Mouse (Mus musculus) Patski (cell line): Measurements from ENCODE around the gene 4921524J17Rik. TPM values are rescaled to one million over a fixed set of nuclear protein-coding genes. Genes with fewer than 3 reads are reported as not detected.

Experiments
- ATAC-seq: fragments of 100-300 bp; one replicate; pipeline ENCODE4 v1.8.0; 2021
- CTCF ChIA-PET: fragments of 350-600 bp; sonication (Branson Sonifier 250); formaldehyde crosslinking; loops from one replicate; lab custom pipeline; 2022; ENCODE audit warnings: inconsistent platforms; lab: Charles Lee
- POLR2A ChIA-PET: fragments of 350-600 bp; sonication (Branson Sonifier 250); formaldehyde crosslinking; loops from one replicate; lab custom pipeline; 2022; ENCODE audit warnings: antibody characterized with exemption, inconsistent platforms; lab: Charles Lee
- DNase-seq: peaks from one replicate; pipeline ENCODE4 v3.0.0-alpha.2; 2011; ENCODE audit warnings: low read depth, low spot score
- H3K27me3 ChIP-seq: fragments of 371-371 bp; one replicate; pipeline ENCODE4 v1.5.1; 2021
- CTCF ChIP-seq: fragments of 100-300 bp; IDR thresholded peaks from one replicate; pipeline ENCODE4 v1.5.1; 2021
- in situ Hi-C: fragments of 300-500 bp; cut with MboI; formaldehyde crosslinking; loops from 3 replicates; pipeline ENCODE4 v1.11.1; 2018; ENCODE audit warnings: low pct_unique_long_range_greater_than_20kb, mixed read lengths
- polyA plus RNA-seq: library from polyadenylated mRNA; unstranded; gene quantifications from one replicate; pipeline ENCODE4 v1.2.3, GENCODE M21; 2021

4921524J17Rik gene
- polyA plus RNA-seq, 1 experiment from 2014 or later, result 25.1 TPM

DNA sequence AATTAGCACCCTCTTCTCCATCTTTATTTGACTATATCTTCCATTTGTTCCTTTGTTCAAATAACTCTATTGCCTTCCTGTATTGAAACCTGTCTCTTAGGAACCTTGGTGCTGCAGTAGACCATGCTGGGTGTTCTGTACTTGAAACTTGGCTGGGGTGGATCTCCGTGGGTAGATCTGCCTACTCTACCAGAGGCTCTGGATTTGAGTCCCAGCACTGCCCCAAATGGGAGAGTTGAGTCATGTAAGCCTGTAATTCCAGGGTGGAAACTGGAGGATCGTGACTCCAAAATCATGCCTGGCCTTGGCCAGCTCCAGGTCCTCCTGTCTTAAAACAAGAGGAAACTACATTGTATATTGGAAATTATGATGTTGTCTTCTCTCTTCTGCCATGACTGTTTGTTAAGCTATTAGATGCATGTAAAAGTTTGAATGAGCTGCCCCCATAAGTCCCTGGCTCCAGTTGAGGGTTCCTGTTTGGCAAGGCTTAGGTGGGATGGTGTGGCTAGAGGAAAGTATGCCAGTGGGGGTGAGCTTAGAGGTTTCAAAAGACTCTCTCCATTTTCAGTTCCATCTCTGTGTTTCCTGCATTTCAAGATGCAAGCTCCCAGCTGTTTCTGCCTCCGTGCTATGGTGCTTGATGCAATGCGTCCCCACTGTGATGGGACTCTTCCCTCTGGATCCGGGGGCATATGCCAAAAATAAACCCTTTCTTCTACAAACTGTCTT is 60.7 kb downstream of the 4921524J17Rik start:
- CTCF ChIA-PET, result no interaction called here
- POLR2A ChIA-PET, result no interaction called here
- no peak for TF ChIP-seq CTCF

GRCm38 (mm10) chr8:85365176-85365575 is 67.5 kb downstream of the 4921524J17Rik start:
- ChIA-PET POLR2A (no interaction called here), CTCF (no interaction called here)
- in situ Hi-C loops, result no loop called here
- no peak for TF ChIP-seq CTCF
- ATAC-seq (no peak), DNase-seq (no peak)
- H3K27me3 ChIP-seq, result no peaks in the 10 kb centered on the region

More for the DNA sequence above, 60.7 kb downstream of the 4921524J17Rik start:
- H3K27me3 ChIP-seq, result no peaks in the 10 kb centered on the region
- no peak for DNase-seq
- ATAC-seq, result no peak
- in situ Hi-C loops, result no loop called here

- POLR2A ChIA-PET, result no interaction called here
- no peaks in the 10 kb centered on the region for H3K27me3 ChIP-seq
- no peak for TF ChIP-seq CTCF
- in situ Hi-C loops, result no loop called here
- DNase-seq, result no peak
- CTCF ChIA-PET, result interaction anchor here (1.6 kb wide), 1 partner anchor 16 kb away, joined by 3 read pairs; no protein-coding TSS in a partner anchor
- ATAC-seq, result no peak
These were observed 68.0 kb downstream of the 4921524J17Rik start for GRCm38 (mm10) chr8:85364628-85365027.

DNA sequence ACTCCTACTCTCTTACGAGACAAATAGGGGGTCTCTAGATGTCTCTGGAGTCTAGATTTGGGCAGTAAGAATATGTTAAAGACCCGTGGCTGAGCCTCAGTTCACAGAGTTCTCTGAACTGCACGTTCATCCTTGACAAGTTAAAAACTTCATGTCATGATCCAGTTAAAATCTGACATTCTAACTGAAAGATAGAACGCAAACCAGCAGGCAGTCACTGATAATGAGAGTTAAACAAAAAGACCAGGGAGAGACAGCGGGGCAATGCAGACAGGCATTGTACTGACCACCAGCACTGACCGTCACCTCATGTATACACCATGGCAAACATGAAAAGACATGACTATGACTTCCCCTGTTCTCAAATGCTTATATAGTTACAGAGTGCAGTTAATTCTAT is 69.2 kb downstream of the 4921524J17Rik start:
- DNase-seq, result no peak
- TF ChIP-seq CTCF, result no peak
- POLR2A ChIA-PET, result no interaction called here
- no peaks in the 10 kb centered on the region for H3K27me3 ChIP-seq
- no peak for ATAC-seq
- CTCF ChIA-PET, result interaction anchor here (1.6 kb wide), 1 partner anchor 17 kb away, joined by 3 read pairs; no protein-coding TSS in a partner anchor
- in situ Hi-C loops, result no loop called here

DNA sequence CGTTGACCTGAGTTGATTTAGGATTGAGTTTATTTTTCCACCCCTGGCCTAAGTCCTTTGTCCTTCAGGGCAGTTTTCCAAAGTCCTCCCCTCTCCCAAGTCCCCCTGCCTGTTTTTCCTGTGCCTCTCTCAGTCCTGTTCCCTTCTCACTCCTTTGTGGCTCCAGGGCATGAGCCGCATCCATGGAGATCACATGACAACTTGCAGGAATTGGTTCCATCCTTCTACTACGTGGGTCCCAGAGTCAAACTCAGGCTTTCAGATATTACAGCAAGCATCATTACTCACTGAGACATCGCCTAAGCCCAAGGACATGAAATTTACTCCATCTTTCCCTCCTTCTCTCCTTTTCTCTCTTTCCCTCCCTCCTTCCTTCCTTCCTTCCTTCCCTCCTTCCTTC is 70.4 kb downstream of the 4921524J17Rik start:
- no peak for ATAC-seq

More for the DNA sequence above, 70.4 kb downstream of the 4921524J17Rik start:
- no peaks in the 10 kb centered on the region for H3K27me3 ChIP-seq
- in situ Hi-C loops, result no loop called here
- CTCF ChIA-PET, result no interaction called here
- TF ChIP-seq CTCF, result no peak
- no peak for DNase-seq
- POLR2A ChIA-PET, result no interaction called here

Other genes starting within 250 kb of the 4921524J17Rik start
- gene Olfr371, start 206.8 kb downstream of the 4921524J17Rik start, polyA plus RNA-seq, result not detected
- 52.7 TPM for gene Orc6, start 133.2 kb downstream of the 4921524J17Rik start, polyA plus RNA-seq
- gene Vps35, start 133.0 kb downstream of the 4921524J17Rik start, polyA plus RNA-seq, result 163 TPM
- gene Mylk3, start 46.5 kb downstream of the 4921524J17Rik start, polyA plus RNA-seq, result not detected
- gene Gpt2, start 59.7 kb upstream of the 4921524J17Rik start, polyA plus RNA-seq, result 46.3 TPM
- 248 TPM for gene Dnaja2, start 122.5 kb upstream of the 4921524J17Rik start, polyA plus RNA-seq